Mouse (Mus musculus) stomach, embryonic 16.5 days (tissue): ENCODE measurements around the gene Arl14. TPM values are rescaled to one million over a fixed set of nuclear protein-coding genes. Genes with fewer than 3 reads are reported as not detected.

Experiments
- ATAC-seq: fragments of 200-750 bp; cut with Nextera tagmentation; 2 replicates; pipeline ENCODE4 v1.8.0; 2017; ENCODE audit warnings: moderate number of reproducible peaks, moderate TSS enrichment; ENCODE audit not compliant: insufficient read depth, low FRiP score
- H3K27ac ChIP-seq: fragments of 300-500 bp; sonication (generic); 2 replicates; pipeline ENCODE4 v1.5.1; 2014; ENCODE audit warnings: low read length
- H3K27me3 ChIP-seq: fragments of 300-500 bp; sonication (generic); 2 replicates; pipeline ENCODE4 v1.6.1; 2014; ENCODE audit warnings: low read length, control low read depth, mixed read lengths; ENCODE audit not compliant: control insufficient read depth, insufficient read depth
- H3K36me3 ChIP-seq: fragments of 300-500 bp; sonication (generic); 2 replicates; pipeline ENCODE4 v1.6.1; 2014; ENCODE audit warnings: low read length; ENCODE audit not compliant: control insufficient read depth, insufficient read depth
- H3K4me1 ChIP-seq: fragments of 300-500 bp; sonication (generic); 2 replicates; pipeline ENCODE4 v1.6.1; 2014; ENCODE audit warnings: low read length, control low read depth, mixed read lengths; ENCODE audit not compliant: control insufficient read depth, insufficient read depth
- H3K4me2 ChIP-seq: fragments of 300-500 bp; sonication (generic); 2 replicates; pipeline ENCODE4 v1.6.1; 2014; ENCODE audit warnings: low read depth, low read length, mixed read lengths
- H3K4me3 ChIP-seq: fragments of 300-500 bp; sonication (generic); replicated peaks from 2 replicates; pipeline ENCODE4 v1.5.1; 2014; ENCODE audit warnings: mild to moderate bottlenecking, low read length
- H3K9ac ChIP-seq: fragments of 300-500 bp; sonication (generic); 2 replicates; pipeline ENCODE4 v1.6.1; 2014; ENCODE audit warnings: low read length
- H3K9me3 ChIP-seq: fragments of 300-500 bp; sonication (generic); replicated peaks from 2 replicates; pipeline ENCODE4 v1.6.1; 2016; ENCODE audit warnings: low read length, control low read depth; ENCODE audit not compliant: control insufficient read depth
- WGBS: fragments of 180-500 bp; shearing (Covaris S2); extraction: QIAGEN DNeasy Blood & Tissue Kit; methylation state at CpG from one replicate; pipeline ENCODE4 v1.1.7; 2014; 5-methylcytosine and 5-hydroxymethylcytosine counted together
- polyA plus RNA-seq: library from polyadenylated mRNA; unstranded; fragments of >200 nt; fragmentation: Nextera tagmentation; extraction: Ambion mirVana; gene quantifications from 2 replicates; pipeline ENCODE4 v1.2.1, GENCODE M21; 2015

Gene Arl14
- polyA plus RNA-seq, 1 experiment from 2014 or later = 19.0 TPM

DNA sequence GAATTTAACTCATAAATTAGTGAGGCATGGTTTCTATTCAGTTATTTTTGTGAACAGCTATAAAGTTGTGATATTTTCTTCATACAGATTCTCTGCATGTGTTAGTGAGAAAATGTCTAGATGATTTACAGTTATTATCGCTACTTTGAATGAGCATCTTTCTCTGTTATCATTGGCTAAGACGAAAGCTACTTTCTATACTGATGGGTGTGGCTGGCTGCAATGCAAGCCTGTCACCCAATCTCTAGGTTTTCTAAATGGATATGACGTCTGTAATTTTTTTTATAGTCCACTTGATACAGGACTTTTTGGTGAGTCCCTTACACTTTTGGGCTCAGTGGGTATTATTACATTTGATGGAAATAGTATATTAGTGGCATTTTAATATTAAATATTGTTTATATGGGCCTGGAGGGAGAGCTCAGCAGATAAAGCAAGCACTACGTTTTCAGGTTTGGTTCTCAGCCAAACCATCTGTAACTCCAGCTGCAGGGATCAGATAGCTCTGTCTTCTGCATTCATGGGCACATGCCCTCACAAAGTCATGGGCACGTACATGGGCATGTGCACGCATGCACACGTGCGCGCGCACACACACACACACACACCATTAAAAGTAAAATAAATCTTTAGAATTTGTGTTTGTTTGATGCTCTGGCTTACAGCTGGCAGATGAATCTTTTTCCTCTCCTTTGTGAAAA, 15.9 kb upstream of the Arl14 start:
- no peaks in the 10 kb centered on the region for H3K36me3 ChIP-seq
- no peaks in the 10 kb centered on the region for H3K27me3 ChIP-seq
- no peaks in the 10 kb centered on the region; the same call in none of the 2 replicates for H3K4me1 ChIP-seq
- ATAC-seq = no peak
- H3K9me3 ChIP-seq = no peaks in the 10 kb centered on the region
- H3K4me2 ChIP-seq = no peak overlapping the region
- WGBS = 69% methylated on average over 10 of the region's 10 CpGs
- H3K9ac ChIP-seq = no peak overlapping the region
- no peak overlapping the region for H3K4me3 ChIP-seq
- H3K27ac ChIP-seq = no peak overlapping the region

DNA sequence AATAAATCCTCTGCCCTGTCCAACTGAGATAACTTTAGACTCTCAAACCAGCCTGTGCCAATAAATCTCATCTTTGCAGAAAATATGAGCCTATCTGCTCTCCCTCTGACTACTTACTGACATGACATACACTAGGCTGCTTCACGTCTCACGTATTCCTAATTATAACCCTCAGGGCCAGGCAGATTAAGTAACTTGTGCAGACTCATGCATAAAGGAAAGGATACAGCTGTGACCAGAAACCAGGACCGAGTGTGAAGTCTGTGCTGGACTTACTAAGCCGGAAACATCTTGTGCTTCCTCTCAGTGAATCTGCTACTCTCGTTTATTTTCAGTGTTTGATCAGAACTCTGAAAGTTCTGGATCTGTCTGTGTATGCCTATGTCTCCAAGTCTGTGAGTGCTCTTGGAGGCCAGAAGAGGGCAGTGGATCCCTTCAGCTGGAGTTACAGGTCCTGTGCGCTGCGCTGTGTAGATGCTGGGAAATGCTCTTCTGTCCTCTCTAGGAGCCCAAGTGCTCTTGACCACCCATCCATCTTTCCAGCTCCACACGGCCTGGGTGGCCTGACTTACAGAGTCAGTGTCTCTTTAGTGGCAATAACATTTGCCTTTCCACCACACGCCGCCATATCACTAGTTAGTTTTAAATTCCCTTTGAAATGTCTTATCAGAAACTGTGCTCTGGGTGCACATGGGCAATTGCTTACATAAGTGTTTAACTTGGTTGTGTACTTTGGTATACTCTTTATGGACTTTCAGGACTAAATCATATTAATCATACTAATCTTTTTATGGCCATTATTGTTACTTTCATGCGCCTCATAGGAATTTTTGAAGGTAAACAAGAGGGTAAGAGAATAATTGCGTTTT, 13.5 kb upstream of the Arl14 start:
- H3K27me3 ChIP-seq = no peaks in the 10 kb centered on the region
- no peaks in the 10 kb centered on the region for H3K9me3 ChIP-seq
- no peak overlapping the region for H3K27ac ChIP-seq
- peak; percentile 75; the same call in 1 of the 2 replicates for ATAC-seq
- no peak overlapping the region for H3K4me3 ChIP-seq
- 41% methylated on average over 12 of the region's 12 CpGs for WGBS
- no peak overlapping the region for H3K9ac ChIP-seq
- H3K4me1 ChIP-seq = no peaks in the 10 kb centered on the region; the same call in none of the 2 replicates
- no peak overlapping the region for H3K4me2 ChIP-seq
- no peaks in the 10 kb centered on the region for H3K36me3 ChIP-seq

DNA sequence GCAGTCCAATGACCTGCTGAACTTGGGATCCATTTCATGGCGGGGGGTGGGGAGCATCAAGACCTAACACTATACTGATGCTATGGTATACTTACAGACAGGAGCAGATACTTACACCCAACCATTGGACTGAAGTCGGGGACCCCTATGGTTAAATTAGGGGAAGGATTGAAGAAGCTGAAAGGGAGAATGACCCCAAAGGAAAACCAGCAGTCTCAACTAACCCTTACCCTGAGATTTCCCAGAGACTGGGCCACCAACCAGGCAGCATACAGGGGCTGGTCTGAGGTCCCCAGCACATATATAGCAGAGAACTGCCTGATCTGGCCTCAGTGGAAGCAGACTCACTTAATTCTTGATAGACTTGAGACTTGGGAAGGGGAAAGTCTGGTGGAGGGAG, 10.0 kb upstream of the Arl14 start:
- H3K36me3 ChIP-seq = no peaks in the 10 kb centered on the region
- WGBS = 85% methylated on average over 2 of the region's 2 CpGs
- no peak overlapping the region for H3K9ac ChIP-seq
- H3K4me1 ChIP-seq = no peaks in the 10 kb centered on the region
- H3K27ac ChIP-seq = no peak overlapping the region
- H3K4me2 ChIP-seq = no peak overlapping the region
- no peaks in the 10 kb centered on the region for H3K9me3 ChIP-seq
- no peak for ATAC-seq
- H3K4me3 ChIP-seq = no peak overlapping the region
- H3K27me3 ChIP-seq = no peaks in the 10 kb centered on the region

DNA sequence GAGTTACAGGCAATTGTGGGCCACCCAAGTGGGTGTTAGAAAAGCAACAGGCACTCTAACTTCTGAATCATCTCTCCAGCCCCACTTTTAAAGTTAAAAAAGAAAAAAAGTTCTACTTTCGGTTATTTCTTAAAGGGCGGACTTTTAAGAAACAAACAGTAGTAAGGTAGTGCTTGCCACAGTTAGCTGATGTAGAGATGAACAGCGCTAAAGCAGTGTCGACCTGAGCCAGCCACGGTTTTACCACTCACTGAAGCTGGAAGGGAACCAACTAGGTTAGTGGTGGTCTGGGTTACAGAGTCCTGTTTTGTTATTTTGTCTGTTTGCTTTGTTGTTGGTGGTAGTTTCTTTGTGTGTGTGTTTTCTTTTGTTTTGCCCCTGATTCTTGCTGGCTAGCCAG, 8.8 kb upstream of the Arl14 start:
- no peaks in the 10 kb centered on the region for H3K36me3 ChIP-seq
- no peak overlapping the region for H3K4me2 ChIP-seq
- no peak overlapping the region for H3K9ac ChIP-seq
- no peak overlapping the region for H3K27ac ChIP-seq
- 78% methylated on average over 5 of the region's 5 CpGs for WGBS
- no peaks in the 10 kb centered on the region for H3K9me3 ChIP-seq
- no peaks in the 10 kb centered on the region for H3K4me1 ChIP-seq
- H3K27me3 ChIP-seq = no peaks in the 10 kb centered on the region
- H3K4me3 ChIP-seq = no peak overlapping the region
- no peak for ATAC-seq

DNA sequence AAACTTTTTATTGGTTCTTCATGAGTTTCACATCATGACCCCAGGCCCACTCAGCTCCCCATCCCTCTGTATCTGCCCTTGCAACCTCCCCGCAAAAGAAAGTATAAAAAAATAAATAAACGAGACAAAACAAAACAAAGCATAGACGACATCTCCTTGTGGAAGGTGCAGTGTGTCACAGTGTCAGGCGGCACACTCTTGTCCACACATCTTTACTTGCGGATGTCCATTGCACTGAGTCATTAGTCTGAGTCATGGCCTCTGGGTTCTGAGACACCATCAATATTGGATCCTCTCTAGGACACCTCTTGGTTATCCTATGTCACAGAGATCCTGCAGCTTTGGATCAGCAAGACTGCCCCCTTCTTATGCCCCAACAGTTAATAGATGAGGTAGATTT, 7.7 kb upstream of the Arl14 start:
- Histone ChIP-seq H3K9ac (no peak overlapping the region), H3K4me3 (no peak overlapping the region), H3K36me3 (no peaks in the 10 kb centered on the region), H3K27me3 (no peaks in the 10 kb centered on the region), H3K9me3 (no peaks in the 10 kb centered on the region), H3K27ac (no peak overlapping the region), H3K4me2 (no peak overlapping the region), H3K4me1 (no peaks in the 10 kb centered on the region)
- ATAC-seq = no peak
- 83% methylated on average over 5 of the region's 5 CpGs for WGBS

DNA sequence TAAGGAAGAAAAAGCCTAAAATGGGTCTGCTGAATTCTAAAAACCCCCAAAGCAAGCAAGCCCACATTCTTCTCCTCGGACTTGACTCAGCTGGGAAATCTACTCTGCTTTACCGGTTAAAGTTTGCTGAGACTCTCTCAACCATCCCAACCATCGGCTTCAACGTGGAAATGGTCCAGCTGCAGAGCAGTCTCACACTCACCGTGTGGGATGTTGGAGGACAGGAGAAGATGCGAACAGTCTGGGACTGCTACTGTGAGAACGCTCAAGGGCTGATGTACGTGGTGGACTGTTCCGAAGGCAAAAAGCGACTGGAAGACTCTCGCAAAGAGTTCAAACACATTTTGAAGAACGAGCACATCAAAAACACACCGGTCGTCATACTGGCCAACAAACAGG, 282 bp downstream of the Arl14 start:
- no peaks in the 10 kb centered on the region for H3K9me3 ChIP-seq
- H3K4me2 ChIP-seq = peak overlapping the region; percentile 25
- H3K4me1 ChIP-seq = no peaks in the 10 kb centered on the region
- peak overlapping the region; percentile 37 for H3K4me3 ChIP-seq
- H3K36me3 ChIP-seq = no peaks in the 10 kb centered on the region
- 60% methylated on average over 14 of the region's 14 CpGs for WGBS
- H3K27ac ChIP-seq = peak overlapping the region; percentile 66
- no peaks in the 10 kb centered on the region for H3K27me3 ChIP-seq
- peak; percentile 56; the same call in 1 of the 2 replicates for ATAC-seq
- peak overlapping the region; percentile 58 for H3K9ac ChIP-seq

DNA sequence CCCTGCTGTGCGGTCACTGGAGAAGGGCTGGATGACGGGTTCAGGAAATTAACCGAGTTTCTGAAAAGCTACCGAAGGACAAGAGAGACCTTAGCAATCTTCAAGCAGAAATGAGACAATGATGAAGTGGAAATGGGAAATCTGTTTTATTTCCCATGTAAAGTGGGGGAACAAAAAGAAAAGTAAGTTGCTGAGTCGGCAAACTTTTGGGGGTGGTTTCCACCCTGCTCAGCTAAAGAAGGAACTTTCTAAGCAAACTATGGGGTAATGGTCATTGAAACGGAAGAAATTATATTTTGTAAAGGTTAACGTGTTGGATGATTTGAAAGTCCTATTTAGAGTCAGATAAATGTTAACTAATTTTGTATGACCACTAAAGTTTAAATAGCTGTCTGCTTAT, 768 bp downstream of the Arl14 start:
- H3K9ac ChIP-seq = peak overlapping the region; percentile 58
- H3K36me3 ChIP-seq = no peaks in the 10 kb centered on the region
- H3K9me3 ChIP-seq = no peaks in the 10 kb centered on the region
- H3K27ac ChIP-seq = peak overlapping the region; percentile 66
- H3K27me3 ChIP-seq = no peaks in the 10 kb centered on the region
- WGBS = 66% methylated on average over 7 of the region's 7 CpGs
- H3K4me2 ChIP-seq = peak overlapping the region; percentile 25
- H3K4me1 ChIP-seq = no peaks in the 10 kb centered on the region
- peak overlapping the region; percentile 37 for H3K4me3 ChIP-seq
- no peak for ATAC-seq

DNA sequence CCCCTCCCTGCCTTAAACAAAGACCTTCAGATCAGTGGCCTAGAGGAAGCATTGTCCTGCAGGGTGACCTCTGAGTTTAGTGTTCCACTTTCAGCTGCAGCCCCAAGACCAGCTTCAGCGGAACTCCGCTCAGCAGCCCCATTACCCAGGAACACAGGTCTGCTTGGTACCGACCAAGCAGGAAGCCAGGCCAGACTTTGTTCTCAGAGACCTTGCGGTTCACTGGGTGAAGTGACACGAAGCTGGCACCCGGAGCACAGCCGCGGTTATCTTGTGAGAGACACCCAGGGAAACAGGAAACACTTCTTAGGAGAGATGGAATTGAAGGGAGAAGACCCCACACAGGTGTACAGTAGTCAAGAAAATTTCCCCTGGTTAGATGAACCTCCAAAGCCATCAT, 1.4 kb downstream of the Arl14 start:
- H3K4me3 ChIP-seq = peak overlapping the region; percentile 38
- no peaks in the 10 kb centered on the region for H3K4me1 ChIP-seq
- no peak overlapping the region for H3K27ac ChIP-seq
- 51% methylated on average over 8 of the region's 8 CpGs for WGBS
- no peaks in the 10 kb centered on the region for H3K9me3 ChIP-seq
- H3K9ac ChIP-seq = peak overlapping the region; percentile 38; the same call in 1 of the 2 replicates
- H3K4me2 ChIP-seq = peak overlapping the region; percentile 42
- no peaks in the 10 kb centered on the region for H3K27me3 ChIP-seq
- no peak for ATAC-seq
- H3K36me3 ChIP-seq = no peaks in the 10 kb centered on the region

DNA sequence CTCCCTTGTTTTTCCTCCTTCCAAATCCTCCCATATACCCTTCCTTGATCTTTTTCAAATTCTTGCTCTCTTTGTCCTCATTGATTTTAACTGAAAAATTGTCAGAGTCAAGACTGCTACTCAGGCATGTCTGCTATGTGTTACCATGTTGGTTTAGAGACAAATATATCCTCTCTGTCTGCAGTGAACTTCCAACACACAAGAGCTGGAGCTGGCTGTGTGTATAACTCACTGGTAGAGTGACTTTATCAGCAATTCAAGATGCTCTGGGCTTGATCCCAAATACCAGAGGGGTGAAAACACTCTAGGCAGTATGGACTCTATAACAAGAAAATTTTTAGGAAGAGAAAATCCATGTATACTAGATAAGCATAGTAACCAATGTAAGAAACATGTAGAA, 2.8 kb downstream of the Arl14 start:
- Histone ChIP-seq H3K27me3 (no peaks in the 10 kb centered on the region), H3K4me3 (no peak overlapping the region), H3K9me3 (no peaks in the 10 kb centered on the region), H3K4me1 (no peaks in the 10 kb centered on the region), H3K4me2 (no peak overlapping the region), H3K27ac (no peak overlapping the region), H3K36me3 (no peaks in the 10 kb centered on the region), H3K9ac (no peak overlapping the region)
- ATAC-seq = no peak
